Comparison of ENCODE assay signal across 8 mouse cellular contexts in the genomic region with DNA sequence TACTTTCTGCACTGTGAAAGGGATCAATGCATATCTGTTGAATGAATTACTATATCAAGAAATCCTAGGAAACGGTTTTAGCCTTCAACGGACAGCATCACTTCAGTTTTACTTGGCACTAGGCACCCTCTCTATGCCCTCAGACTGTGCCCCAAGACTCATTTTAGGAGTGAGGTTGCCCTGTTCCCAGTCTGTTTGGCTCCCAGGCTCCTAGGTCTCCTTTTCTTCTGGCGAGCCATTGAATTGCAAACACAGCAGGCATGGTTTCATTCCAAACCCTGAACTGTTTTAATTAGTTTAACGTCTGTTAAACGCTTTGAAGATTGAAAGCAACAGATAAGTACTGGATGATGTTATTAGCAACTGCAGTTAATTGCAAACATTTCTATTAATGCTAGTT. TPM values are rescaled to one million over a fixed set of nuclear protein-coding genes. Genes with fewer than 3 reads are reported as not detected.
DNase-seq lines count a peak whose midpoint lies in the region; ATAC-seq lines count a peak whose summit lies in the region.

No protein-coding gene starts in this region.

- H3K4me1 ChIP-seq in lung, embryonic 15.5 days = no peaks in the 10 kb centered on the region
- H3K4me1 ChIP-seq in forebrain, embryonic 15.5 days = peaks cover 5% of the 10 kb centered on the region
- H3K4me1 ChIP-seq in limb, embryonic 12.5 days (replicated peaks) = no peaks in the 10 kb centered on the region
- H3K4me1 ChIP-seq in neural tube, embryonic 15.5 days = peaks cover 9% of the 10 kb centered on the region; the same call in 1 of the 2 replicates

- WGBS in lung, embryonic 15.5 days = 25% methylated on average over 5 of the region's 5 CpGs
- WGBS in forebrain, embryonic 15.5 days = 29% methylated on average over 5 of the region's 5 CpGs
- WGBS in limb, embryonic 12.5 days = 25% methylated on average over 5 of the region's 5 CpGs
- 37% methylated on average over 5 of the region's 5 CpGs for WGBS in neural tube, embryonic 15.5 days

- H3K4me2 ChIP-seq in lung, embryonic 15.5 days = peak overlapping the region; percentile 87
- peak overlapping the region; percentile 81 for H3K4me2 ChIP-seq in forebrain, embryonic 15.5 days (replicated peaks)
- H3K4me2 ChIP-seq in limb, embryonic 12.5 days = peak overlapping the region; percentile 84
- H3K4me2 ChIP-seq in neural tube, embryonic 15.5 days = peak overlapping the region; percentile 84

- ATAC-seq in lung, embryonic 15.5 days (ENCODE audit: borderline replicate concordance, extremely low read depth, low FRiP score, low TSS enrichment) = no peak
- ATAC-seq in forebrain, embryonic 15.5 days (replicated peaks) = peak; percentile 61
- ATAC-seq in limb, embryonic 12.5 days (ENCODE audit: insufficient number of reproducible peaks, insufficient read depth, low FRiP score, low TSS enrichment, low read depth) = no peak
- ATAC-seq in neural tube, embryonic 15.5 days (ENCODE audit: low FRiP score) = peak; percentile 33

- H3K9ac ChIP-seq in lung, embryonic 15.5 days = no peak overlapping the region
- H3K9ac ChIP-seq in forebrain, embryonic 15.5 days (replicated peaks) = no peak overlapping the region
- H3K9ac ChIP-seq in limb, embryonic 12.5 days (replicated peaks) = no peak overlapping the region
- no peak overlapping the region for H3K9ac ChIP-seq in neural tube, embryonic 15.5 days (replicated peaks)

- H3K4me3 ChIP-seq in lung, embryonic 15.5 days = peak overlapping the region; percentile 53
- peak overlapping the region; percentile 59 for H3K4me3 ChIP-seq in forebrain, embryonic 15.5 days
- peak overlapping the region; percentile 53 for H3K4me3 ChIP-seq in limb, embryonic 12.5 days (replicated peaks)
- H3K4me3 ChIP-seq in neural tube, embryonic 15.5 days (replicated peaks) = peak overlapping the region; percentile 53

- H3K9me3 ChIP-seq in lung, embryonic 15.5 days = no peaks in the 10 kb centered on the region
- H3K9me3 ChIP-seq in forebrain, embryonic 15.5 days = no peaks in the 10 kb centered on the region
- no peaks in the 10 kb centered on the region for H3K9me3 ChIP-seq in limb, embryonic 12.5 days
- H3K9me3 ChIP-seq in neural tube, embryonic 15.5 days (replicated peaks) = no peaks in the 10 kb centered on the region

- H3K27me3 ChIP-seq in lung, embryonic 15.5 days = no peaks in the 10 kb centered on the region; the same call in 1 of the 2 replicates
- no peaks in the 10 kb centered on the region for H3K27me3 ChIP-seq in forebrain, embryonic 15.5 days
- H3K27me3 ChIP-seq in limb, embryonic 12.5 days = peaks cover 29% of the 10 kb centered on the region
- H3K27me3 ChIP-seq in neural tube, embryonic 15.5 days (replicated peaks) = peaks cover 2% of the 10 kb centered on the region; the same call in 1 of the 2 replicates

- H3K36me3 ChIP-seq in lung, embryonic 15.5 days = no peaks in the 10 kb centered on the region
- H3K36me3 ChIP-seq in forebrain, embryonic 15.5 days = no peaks in the 10 kb centered on the region
- H3K36me3 ChIP-seq in limb, embryonic 12.5 days = no peaks in the 10 kb centered on the region
- no peaks in the 10 kb centered on the region for H3K36me3 ChIP-seq in neural tube, embryonic 15.5 days

- H3K27ac ChIP-seq in lung, embryonic 15.5 days = no peak overlapping the region
- 0 out of 2 replicates have a peak overlapping the region, but pooled peaks have one; percentile 11 for H3K27ac ChIP-seq in forebrain, embryonic 15.5 days (replicated peaks)
- H3K27ac ChIP-seq in limb, embryonic 12.5 days = 0 out of 2 replicates have a peak overlapping the region, but pooled peaks have one; percentile 18
- H3K27ac ChIP-seq in neural tube, embryonic 15.5 days (replicated peaks) = no peak overlapping the region

- no peak for DNase-seq in lung, postnatal 10 days
- no peak for DNase-seq in cerebellum, adult 9-10 months
- DNase-seq in cerebellum, adult 8-10 months = no peak
- no peak for DNase-seq in cerebellum, adult 9-11 months

RNA-seq across cellular contexts. Expression of a gene that starts 0.6 kb away (rescaled TPM):
- polyA plus RNA-seq in lung, embryonic 15.5 days (2015; fragmentation: Nextera tagmentation; extraction: Ambion mirVana) = 1.9 and 2.3 TPM in 2 replicates
- 1.5 and 2.1 TPM in 2 replicates for polyA plus RNA-seq in forebrain, embryonic 15.5 days (2015; fragmentation: Nextera tagmentation; extraction: Ambion mirVana)
- polyA plus RNA-seq in limb, embryonic 12.5 days (2016; fragmentation: Nextera tagmentation; extraction: Ambion mirVana) = 2.1 and 2.3 TPM in 2 replicates
- 1.8 TPM in 2 replicates for polyA plus RNA-seq in neural tube, embryonic 15.5 days (2015; fragmentation: Nextera tagmentation; extraction: Ambion mirVana)

Comparison
In these comparisons a context has a peak if more than half of its experiments do, and no peak if none do; other contexts are left out.
1. ATAC-seq: peak in forebrain, embryonic 15.5 days (single experiment) and neural tube, embryonic 15.5 days (single experiment); none in lung, embryonic 15.5 days (single experiment) and limb, embryonic 12.5 days (single experiment).
2. H3K27ac ChIP-seq: peak in forebrain, embryonic 15.5 days (single experiment) and limb, embryonic 12.5 days (single experiment); none in lung, embryonic 15.5 days (single experiment) and neural tube, embryonic 15.5 days (single experiment).
3. Peak in every context shown above with its lines, with median percentiles within 50 percentile points of each other: H3K4me2 ChIP-seq and H3K4me3 ChIP-seq.